Mouse (Mus musculus): ENCODE data around the gene Cux2.

GRCm38 (mm10) chr5:122077244-122077643, 27.3 kb upstream of the Cux2 start:
- TF ChIP-seq GATA1 (IDR thresholded peaks at IDR 0.05; ENCODE audit: borderline replicate concordance, low read length) = no peak
- TF ChIP-seq FLI1 (IDR thresholded peaks at IDR 0.05; ENCODE audit: low read length) = no peak
